Mouse (Mus musculus) heart, postnatal 4 days (tissue): ENCODE results near the gene Gfap. TPM values are rescaled to one million over a fixed set of nuclear protein-coding genes. Genes with fewer than 3 reads are reported as not detected.

Experiments
- DNase-seq: peaks from one replicate; pipeline ENCODE4 v3.0.0; 2021
- total RNA-seq, 2 experiments: library from RNA; stranded (reverse); gene quantifications; 2 replicates each; pipeline ENCODE4 v1.2.3; 2021

Gfap gene
- total RNA-seq = under 1 TPM; 0.14 to 0.26 TPM

DNA sequence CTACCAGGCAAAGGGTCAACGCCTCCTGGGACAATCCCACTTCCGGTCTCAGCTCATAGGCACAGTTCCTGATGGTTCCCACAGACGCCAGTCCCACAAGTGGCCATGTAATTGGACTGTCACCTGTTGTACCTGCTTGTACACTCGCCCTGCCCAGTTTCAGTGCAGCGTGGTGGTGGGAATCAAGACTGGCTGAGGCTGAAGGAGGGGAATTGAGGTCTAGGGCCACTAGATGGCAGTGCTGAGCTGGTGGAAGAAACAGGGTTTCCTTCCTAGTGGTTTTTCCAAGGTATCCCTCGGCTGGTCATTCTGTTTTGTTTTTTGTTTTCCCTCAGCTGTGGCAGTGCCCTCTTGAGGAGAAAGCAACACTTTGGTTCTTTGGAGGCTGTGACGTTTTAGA is at the start of gene Gfap:
Gfap (minus strand) TSS at position 150 of the 400 bp plus-strand sequence.
- DNase-seq = peak; percentile 91

DNA sequence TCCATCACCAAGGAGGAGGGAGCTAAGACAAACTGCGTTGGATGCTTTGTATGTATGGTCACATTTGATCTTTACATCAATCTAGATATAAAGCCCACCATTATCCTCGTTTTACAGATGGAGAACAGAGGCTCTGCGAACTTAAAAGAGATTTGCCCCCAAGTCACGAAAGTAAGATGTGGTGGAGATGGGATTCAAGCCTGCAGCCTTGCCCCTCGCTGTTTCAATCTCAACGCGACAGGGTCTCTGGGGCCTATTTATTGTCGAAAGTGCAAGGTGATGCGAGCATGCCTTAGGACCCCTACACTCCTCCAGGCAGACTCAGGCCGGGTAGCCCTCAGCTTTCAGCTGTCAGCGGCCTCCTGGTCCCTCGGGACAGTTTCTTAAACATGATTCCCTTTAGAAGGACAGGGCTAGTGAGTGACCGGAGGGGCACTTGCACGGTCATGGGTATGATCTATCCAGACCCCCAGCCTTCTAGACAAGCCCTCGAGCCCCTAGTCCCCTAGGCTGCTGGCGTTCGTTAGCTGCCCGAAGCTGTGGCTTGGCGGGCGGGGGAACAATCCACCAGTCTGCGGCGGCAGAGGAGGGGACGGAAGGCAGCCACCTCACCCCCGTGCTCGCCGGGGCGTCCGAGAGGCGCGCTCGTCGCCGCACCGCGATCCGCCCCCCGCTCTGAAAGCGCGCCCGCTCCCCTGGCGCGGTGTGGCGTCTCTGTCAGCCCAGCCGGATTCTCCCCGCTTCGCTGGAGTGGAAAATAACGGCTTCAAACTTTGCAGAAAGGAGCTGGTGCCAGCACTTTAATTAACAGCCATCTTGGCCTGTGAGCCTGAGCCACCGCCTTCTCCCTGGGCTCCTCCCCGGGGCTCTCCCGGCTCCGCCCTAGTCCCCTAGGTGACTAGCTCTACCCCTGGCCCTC is 47.6 kb upstream of the Gfap start:
- peak; percentile 60 for DNase-seq

- no peak for DNase-seq
Measured at GRCm38 (mm10) chr11:102946992-102947343, 46.3 kb upstream of the Gfap start.

DNA sequence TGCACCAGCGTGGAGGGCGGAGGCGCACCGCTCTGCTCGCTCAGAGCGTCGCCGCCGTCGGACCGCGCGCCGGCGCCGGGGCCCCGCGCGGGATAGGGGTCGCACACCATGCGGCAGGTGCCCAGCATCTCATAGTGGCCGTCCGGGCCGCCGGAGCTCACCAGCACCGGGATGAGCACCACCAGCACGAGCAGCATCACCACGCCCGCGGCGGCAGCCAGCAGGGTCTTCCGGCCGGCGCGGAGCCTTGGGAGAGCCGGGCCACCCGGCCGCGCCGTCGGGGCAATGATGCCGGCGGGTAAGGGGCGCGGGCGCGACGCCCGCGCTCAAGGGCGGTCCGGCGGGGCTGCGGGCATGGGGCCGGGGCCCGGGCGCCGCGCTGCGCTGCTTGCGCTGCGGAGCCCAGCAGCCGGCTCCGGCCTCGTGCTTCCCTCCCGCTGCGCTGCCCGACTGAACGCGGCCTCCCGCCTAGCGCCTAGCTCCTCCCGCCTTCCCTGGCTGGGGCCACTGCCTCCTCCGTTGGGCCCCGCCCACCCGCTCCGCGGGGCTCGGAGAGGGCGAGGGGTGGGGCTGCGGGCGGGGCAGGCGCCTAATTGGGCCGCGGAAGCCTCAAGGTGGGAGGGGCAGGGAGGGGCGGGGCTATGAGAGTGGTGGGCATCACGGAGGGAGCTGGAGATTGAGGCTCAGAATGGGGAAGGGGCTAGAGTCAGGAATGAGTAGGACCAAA is 45.7 kb upstream of the Gfap start, which contains the start of gene C1ql1:
C1ql1 (minus strand) TSS at position 424 of the 727 bp plus-strand sequence.
- DNase-seq = peak; percentile 89

DNA sequence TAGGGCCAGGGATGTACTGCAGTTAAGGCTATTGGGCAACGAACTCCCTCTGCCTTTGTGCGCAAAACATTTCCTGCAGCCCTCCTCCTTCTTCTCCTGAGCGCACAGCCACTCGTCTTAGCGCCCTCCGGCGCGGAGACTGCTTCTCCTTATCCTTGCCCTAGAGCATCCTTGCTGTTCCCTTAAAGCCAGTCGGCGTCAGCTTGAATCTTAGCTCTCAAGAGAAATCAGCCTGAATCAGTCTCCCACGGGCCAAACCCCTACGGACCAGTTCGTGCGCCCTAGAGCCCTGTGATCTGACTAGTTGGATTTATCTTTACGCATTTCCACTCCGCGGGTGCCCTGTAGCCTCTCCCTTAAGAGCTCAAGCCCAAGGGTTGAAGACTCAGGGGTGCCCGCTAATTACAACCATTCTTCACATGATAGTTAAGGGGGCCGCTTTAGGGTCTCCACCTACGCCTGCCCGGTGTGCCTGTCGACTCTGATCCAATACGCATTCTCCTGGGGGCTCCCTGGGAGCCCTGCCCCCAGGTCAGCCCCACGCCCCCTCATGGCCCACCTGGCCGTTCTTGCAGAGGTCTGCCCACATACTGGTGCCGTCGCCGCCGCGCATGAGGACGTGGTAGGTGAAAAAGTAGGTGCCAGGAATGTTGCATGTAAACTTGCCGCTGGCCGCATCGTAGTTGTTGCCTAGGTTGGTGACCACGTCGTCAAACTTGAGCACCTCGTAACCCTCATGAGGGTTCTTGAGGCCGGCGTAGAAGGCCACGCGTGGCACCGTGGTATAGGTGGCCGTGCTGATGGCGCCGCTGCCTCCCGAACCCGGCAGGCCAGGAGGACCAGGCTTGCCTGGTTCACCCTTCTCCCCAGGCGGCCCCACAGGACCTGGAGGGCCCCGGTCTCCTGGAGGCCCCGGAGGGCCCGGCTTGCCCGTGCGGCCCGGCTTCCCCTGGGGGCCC is 44.9 kb upstream of the Gfap start:
- DNase-seq = no peak

- DNase-seq = no peak
Measured at GRCm38 (mm10) chr11:102941236-102941635, 40.5 kb upstream of the Gfap start.

DNA sequence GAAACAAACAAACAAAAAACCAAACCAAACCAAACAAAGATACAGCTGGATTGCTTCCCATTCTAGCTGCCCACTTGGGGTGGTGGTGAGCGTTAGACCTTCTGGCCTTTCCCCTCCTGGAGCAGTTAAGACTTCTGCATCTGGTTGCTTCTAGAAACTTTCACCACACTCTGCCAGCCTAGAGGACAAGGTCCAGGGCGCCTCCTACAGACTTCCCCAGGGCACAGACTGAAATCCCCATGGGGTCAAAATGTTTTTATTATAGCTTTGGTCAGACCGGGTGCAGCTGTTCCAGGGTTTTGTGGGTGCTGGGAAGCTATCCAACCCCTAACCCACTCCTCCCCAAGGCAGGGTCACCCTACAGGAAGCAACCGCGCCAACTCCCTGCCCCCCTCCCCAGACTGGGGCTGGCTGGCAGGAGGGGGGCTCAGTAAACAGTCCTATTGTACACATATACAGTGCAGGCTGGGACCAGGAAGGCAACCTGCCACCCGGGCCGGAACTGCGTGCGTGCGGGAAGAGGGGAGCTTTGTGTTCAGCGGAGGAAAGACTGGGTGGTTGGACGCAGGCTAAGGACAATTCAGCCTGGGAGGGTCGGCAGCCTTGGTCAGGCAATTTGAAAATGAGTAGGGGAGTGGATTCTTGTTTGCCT is 38.4 kb upstream of the Gfap start:
- DNase-seq = no peak

DNA sequence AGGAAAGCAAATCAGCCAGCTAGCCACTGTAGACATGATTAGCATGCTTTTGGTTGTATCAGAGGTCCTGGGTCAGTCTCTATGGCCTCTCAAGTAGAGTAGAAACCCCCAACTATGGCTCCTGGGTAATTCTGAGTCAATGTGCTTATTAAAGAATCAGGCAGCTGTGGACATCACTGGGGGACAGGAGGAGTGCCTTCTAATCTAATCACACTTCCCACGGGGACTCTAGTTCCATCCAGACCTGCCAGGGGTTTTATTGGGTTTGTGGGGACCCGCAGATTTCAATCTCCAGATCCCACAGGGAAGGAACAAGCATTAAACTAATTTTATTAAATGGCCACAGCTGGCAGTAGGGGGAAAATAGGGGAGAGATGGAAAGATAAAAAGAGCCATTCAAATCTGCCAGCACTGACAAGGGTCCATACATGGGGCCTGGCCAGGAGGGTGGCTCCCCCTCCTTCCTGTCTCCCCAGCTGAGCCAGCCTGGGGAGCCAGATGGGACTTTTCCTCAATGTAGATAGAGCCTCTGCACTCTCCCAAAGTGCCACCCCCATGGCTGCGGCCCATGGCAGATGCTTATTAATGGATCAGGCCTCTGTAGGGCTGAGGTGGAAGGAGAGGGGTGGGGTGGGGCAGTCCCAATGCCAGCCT is 36.9 kb upstream of the Gfap start:
- no peak for DNase-seq

DNA sequence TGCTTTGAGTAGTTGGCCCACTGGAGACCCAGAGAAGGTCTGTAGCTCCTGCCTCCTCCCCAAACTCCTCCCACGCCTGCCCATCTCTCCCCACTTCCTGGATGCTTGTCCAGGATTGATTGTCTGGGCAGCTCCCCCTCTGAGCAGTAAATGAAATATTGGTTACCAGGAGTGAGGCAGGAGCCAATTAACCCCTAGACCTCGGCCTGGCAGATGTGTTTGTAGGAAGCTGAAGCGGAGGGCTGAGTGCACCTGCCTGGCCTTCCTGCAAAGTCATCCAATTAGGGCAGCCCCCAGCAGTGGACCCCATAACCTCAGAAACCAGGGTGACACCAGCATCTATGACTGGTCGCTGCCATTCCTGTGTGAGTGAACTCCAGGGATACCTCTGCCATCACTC is 35.6 kb upstream of the Gfap start:
- DNase-seq = no peak

DNA sequence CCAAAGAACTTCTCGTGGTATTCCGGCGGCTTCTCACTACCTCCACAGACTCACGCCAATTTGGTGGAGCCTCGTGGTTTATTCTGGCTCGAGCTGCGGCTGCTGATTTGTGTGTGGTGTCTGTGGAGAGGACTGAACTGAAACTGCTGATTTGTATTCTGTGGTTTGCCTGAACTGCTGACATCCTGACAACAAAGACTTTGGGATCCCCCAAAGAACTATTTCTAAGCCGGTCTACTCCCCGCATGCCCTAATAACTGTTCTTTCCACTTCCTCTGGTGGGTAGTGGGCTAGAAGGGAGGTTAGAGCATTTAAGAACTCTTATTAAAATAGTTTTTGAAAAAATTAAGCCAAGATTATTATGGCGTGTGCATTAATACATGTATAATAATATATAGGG is 30.0 kb upstream of the Gfap start:
- no peak for DNase-seq

DNA sequence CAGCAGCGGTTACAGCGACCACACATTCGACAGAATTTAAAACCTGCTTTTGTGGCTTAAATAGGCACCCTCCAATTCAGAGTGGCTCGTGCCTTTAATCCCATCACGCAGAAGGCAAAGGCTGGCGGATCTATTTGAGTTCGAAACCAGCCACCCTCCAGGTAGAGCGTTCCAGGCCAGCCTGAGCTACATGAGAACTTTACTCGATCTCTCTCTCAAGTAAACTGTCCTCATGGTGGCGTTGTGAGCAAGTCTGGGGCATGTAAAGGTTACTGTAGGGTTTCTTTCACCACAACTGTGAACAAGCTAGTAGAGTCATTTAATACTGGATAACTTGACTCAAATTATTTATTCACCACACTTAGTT is 24.6 kb upstream of the Gfap start:
- peak; percentile 59 for DNase-seq

DNA sequence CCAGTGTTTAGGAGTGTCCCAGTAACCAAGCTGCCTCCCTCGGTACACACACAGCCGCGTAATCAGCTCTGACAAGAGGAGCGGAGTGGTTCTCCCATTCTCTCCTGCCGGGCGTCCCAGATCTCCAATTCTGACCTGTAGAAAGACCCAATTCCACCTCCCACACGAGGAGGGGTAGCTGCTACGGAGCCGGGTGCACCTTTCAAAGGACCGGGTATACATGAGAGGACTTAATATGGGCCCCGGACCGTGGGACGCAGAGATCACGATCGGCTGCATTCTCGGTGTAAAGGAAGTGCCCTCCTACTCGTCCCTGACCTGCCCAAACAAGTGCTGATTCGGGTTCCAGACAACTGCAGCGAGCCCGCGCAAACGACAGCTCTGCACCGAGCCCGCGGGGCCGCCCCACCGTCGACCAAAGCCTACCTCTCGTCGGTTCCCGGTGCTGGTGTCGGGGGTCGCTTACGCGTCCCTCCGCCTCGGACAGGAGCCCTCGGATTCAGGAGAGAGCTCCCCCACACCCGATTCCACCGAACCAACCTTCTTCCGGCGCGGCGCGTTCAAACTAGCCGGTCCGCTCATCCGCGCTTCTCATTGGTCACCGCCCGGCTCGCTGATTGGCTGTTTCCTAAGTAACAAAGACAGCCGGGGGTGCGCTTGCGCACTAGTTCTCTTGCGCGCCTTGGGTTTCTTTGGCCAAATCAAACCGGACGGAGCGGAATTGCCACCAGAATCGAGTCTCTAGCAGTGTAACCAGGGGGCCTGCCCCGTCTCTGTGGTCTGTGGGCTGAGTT is 24.0 kb upstream of the Gfap start, which contains the start of gene Kif18b:
Kif18b (minus strand) TSS at position 568 of the 794 bp plus-strand sequence.
- peak; percentile 97 for DNase-seq

DNA sequence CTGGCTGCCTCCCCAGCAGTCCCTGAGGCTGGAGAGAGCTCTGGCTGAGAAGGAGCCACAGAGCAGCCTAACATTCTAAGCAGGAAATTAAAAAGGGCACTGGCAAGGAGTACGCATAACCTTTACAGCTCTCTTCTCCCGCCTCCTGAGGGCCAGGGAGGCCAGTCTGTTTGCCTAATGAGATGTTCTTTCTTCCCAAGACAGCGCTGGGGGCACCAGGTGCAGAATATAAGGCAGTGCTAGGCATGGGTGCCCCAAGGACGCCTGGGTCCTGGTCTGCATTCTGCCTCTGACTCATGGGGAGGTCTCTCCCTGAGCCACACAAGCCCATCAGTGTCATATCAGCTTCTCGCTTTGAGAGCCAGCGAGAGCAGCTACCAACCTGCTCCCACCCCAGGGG is 20.8 kb upstream of the Gfap start:
- DNase-seq = no peak

DNA sequence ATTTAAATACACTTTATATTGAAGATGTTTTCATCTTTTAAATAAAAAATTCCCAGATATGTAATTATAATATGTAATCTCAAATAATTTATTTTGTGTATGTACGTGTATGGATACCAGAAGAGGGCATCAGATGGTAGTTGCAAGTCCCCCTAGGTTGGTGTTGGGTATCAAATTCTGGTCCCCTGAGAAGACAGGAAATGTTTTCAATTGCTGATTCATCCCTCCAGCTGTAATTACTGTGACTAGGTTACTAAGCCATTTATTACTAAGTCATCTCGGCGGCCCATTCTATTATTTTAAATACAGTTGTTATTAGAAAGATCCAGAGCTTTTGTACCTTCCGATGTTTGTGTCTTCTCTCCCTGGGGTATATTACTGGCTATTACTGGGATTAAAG is 17.4 kb upstream of the Gfap start:
- DNase-seq = no peak

GRCm38 (mm10) chr11:102915380-102915779 is 14.7 kb upstream of the Gfap start:
- DNase-seq = no peak

- DNase-seq = no peak
Measured at GRCm38 (mm10) chr11:102911376-102911775, 10.7 kb upstream of the Gfap start.

- DNase-seq = no peak
Measured at GRCm38 (mm10) chr11:102903654-102904053, 2.9 kb upstream of the Gfap start.

- no peak for DNase-seq
Measured at GRCm38 (mm10) chr11:102902107-102902506, 1.4 kb upstream of the Gfap start.

- DNase-seq = no peak
Measured at GRCm38 (mm10) chr11:102901199-102901598, 487 bp upstream of the Gfap start.

- DNase-seq = no peak
Measured at GRCm38 (mm10) chr11:102898408-102898807, 2.3 kb downstream of the Gfap start.

- no peak for DNase-seq
Measured at GRCm38 (mm10) chr11:102896641-102897040, 4.1 kb downstream of the Gfap start.
